Mouse (Mus musculus) heart, postnatal 0 days (tissue): ENCODE measurements around the gene Syne2.

Experiments
- CTCF ChIP-seq: IDR thresholded peaks from 2 replicates; pipeline ENCODE4 v1.5.1; 2016; ENCODE audit warnings: antibody characterized with exemption, control low read depth, low read depth
- EP300 ChIP-seq: IDR thresholded peaks from 2 replicates; pipeline ENCODE4 v1.6.1; 2016; ENCODE audit warnings: antibody characterized with exemption, low read depth

DNA sequence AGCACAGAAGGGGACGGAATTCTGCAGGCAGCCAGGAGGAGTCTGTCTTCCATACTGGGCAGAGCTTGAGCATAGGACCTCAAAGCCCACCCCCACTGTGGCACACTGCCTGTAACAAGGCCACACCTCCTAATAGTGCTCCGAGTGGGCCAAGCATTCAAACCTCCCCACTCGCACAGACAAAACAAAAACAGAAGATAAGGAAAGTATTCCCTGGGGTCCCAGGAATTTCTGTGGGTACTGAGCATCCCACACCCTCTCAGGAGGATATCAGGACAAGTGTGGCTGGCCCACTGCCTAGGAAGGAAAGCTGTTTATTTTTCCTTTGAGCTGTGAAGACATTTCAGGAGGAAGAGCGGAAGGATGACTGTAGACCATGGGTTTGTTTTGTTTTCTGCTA, 63.6 kb downstream of the Syne2 start:
- TF ChIP-seq CTCF: no peak
- TF ChIP-seq EP300: no peak
